Comparison of ENCODE assay signal across 7 mouse cellular contexts in the genomic region with DNA sequence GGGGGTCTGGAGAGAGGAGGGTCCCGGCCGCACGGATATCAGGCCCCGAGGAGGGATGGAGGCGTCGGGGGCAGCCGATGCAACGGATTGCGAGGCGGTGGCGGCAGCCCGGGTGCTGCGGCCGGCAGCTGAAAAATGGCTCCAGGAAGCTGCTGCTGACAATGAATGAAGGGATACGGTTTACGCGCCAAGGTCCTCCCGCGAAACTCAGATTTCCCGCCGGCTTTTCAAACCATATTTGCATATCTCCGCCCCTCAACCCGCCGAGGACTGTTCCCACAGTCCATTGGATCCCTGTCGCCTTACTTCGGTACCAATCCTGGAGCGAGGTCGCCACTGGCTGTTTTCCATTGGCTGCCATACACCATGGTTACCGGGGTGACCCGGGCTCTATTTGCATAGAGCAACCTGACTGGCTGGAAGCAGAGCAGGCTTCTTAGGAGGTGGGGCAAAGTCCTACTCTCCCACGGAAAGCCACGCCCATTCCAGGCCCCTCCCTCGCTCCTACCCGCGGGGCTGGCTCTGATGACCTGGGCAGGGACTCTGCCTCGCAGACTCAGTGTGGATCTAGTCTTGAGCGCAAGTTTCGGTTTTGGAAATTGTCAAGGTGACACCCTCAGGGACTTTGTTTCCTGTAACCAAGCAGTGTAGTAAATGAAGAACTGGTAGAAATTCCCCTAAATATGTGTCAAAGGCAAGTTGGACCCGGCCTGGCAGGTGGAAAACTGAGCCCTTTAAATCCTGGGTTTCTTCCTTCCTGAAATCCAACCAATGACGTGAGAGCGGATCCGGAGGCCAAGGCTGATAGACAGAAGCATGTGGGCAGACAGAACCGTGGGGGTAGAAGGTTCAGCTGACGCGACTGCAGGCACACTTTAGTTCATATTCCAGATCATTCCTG. TPM values are rescaled to one million over a fixed set of nuclear protein-coding genes. Genes with fewer than 3 reads are reported as not detected.
A peak's percentile ranks its signal among the peaks of the same experiment; 100 is the strongest.
DNase-seq lines count a peak whose midpoint lies in the region; ATAC-seq lines count a peak whose summit lies in the region.

A gene (minus strand): TSS at position 209 of the 901 bp plus-strand sequence.

- H3K9me3 ChIP-seq in embryonic facial prominence, embryonic 12.5 days: no peaks in the 10 kb centered on the region
- no peaks in the 10 kb centered on the region for H3K9me3 ChIP-seq in limb, embryonic 11.5 days (ENCODE audit: control insufficient read depth, low read length)
- no peaks in the 10 kb centered on the region for H3K9me3 ChIP-seq in midbrain, embryonic 14.5 days (ENCODE audit: control insufficient read depth, low read length)

- H3K27ac ChIP-seq in embryonic facial prominence, embryonic 12.5 days: peak within 1 kb of the TSS; percentile 98
- H3K27ac ChIP-seq in limb, embryonic 11.5 days (replicated peaks; ENCODE audit: low read depth, low read length): peak within 1 kb of the TSS; percentile 99
- peak within 1 kb of the TSS; percentile 90 for H3K27ac ChIP-seq in midbrain, embryonic 14.5 days (replicated peaks; ENCODE audit: low read depth, low read length)

- DNase-seq in adrenal gland, postnatal 25 days: peak; percentile 97
- peak; percentile 100 for DNase-seq in heart, adult 11 months
- DNase-seq in kidney, adult 18-20 months: peak; percentile 97
- DNase-seq in limb, embryonic 11.5 days (ENCODE audit: low spot score): peak; percentile 97
- DNase-seq in midbrain, embryonic 14.5 days: peak; percentile 99
- DNase-seq in spleen, adult 18-20 months: peak; percentile 95

- peaks cover 18% of the 10 kb centered on the region; the same call in 1 of the 2 replicates for H3K4me1 ChIP-seq in embryonic facial prominence, embryonic 12.5 days
- no peaks in the 10 kb centered on the region for H3K4me1 ChIP-seq in limb, embryonic 11.5 days (ENCODE audit: control insufficient read depth, insufficient read depth, low read length)
- H3K4me1 ChIP-seq in midbrain, embryonic 14.5 days (ENCODE audit: control insufficient read depth, insufficient read depth, low read length): 0 out of 2 replicates have a peak, but pooled peaks cover 3% of the 10 kb centered on the region

- peak within 1 kb of the TSS; percentile 95 for H3K9ac ChIP-seq in embryonic facial prominence, embryonic 12.5 days
- peak within 1 kb of the TSS; percentile 100 for H3K9ac ChIP-seq in limb, embryonic 11.5 days (ENCODE audit: low read length)
- peak within 1 kb of the TSS; percentile 93 for H3K9ac ChIP-seq in midbrain, embryonic 14.5 days (replicated peaks; ENCODE audit: low read length)

- peak; percentile 99 for ATAC-seq in embryonic facial prominence, embryonic 12.5 days (ENCODE audit: insufficient number of reproducible peaks, insufficient read depth, low FRiP score, low TSS enrichment)
- peak; percentile 97 for ATAC-seq in limb, embryonic 11.5 days (ENCODE audit: insufficient number of reproducible peaks, low FRiP score, low TSS enrichment, low read depth)
- ATAC-seq in midbrain, embryonic 14.5 days (ENCODE audit: low FRiP score, low TSS enrichment): peak; percentile 98

- under 1% methylated on average over 45 of the region's 45 CpGs for WGBS in embryonic facial prominence, embryonic 12.5 days
- under 1% methylated on average over 45 of the region's 45 CpGs for WGBS in limb, embryonic 11.5 days
- 0% methylated on average over 45 of the region's 45 CpGs for WGBS in midbrain, embryonic 14.5 days

- H3K27me3 ChIP-seq in embryonic facial prominence, embryonic 12.5 days: no peaks in the 10 kb centered on the region
- no peaks in the 10 kb centered on the region for H3K27me3 ChIP-seq in limb, embryonic 11.5 days (ENCODE audit: control insufficient read depth, insufficient read depth, low read length)
- no peaks in the 10 kb centered on the region for H3K27me3 ChIP-seq in midbrain, embryonic 14.5 days (ENCODE audit: control insufficient read depth, insufficient read depth, low read length)

- peak within 1 kb of the TSS; percentile 72 for H3K4me3 ChIP-seq in embryonic facial prominence, embryonic 12.5 days
- H3K4me3 ChIP-seq in limb, embryonic 11.5 days (ENCODE audit: low read depth, low read length): peak within 1 kb of the TSS; percentile 97
- peak within 1 kb of the TSS; percentile 96 for H3K4me3 ChIP-seq in midbrain, embryonic 14.5 days (replicated peaks; ENCODE audit: low read depth, low read length)

- H3K4me2 ChIP-seq in embryonic facial prominence, embryonic 12.5 days (replicated peaks): peak within 1 kb of the TSS; percentile 71
- H3K4me2 ChIP-seq in limb, embryonic 11.5 days (ENCODE audit: low read depth, severe bottlenecking): peak within 1 kb of the TSS; percentile 78
- peak within 1 kb of the TSS; percentile 99 for H3K4me2 ChIP-seq in midbrain, embryonic 14.5 days (ENCODE audit: low read length)

- no peaks in the 10 kb centered on the region for H3K36me3 ChIP-seq in embryonic facial prominence, embryonic 12.5 days
- H3K36me3 ChIP-seq in limb, embryonic 11.5 days (ENCODE audit: control insufficient read depth, insufficient read depth, low read length): no peaks in the 10 kb centered on the region
- no peaks in the 10 kb centered on the region for H3K36me3 ChIP-seq in midbrain, embryonic 14.5 days (ENCODE audit: control insufficient read depth, insufficient read depth, low read length)

RNA-seq across cellular contexts. Expression of the gene that starts here (rescaled TPM):
- 10.8 and 13.1 TPM in 2 replicates for total RNA-seq in adrenal gland, postnatal 25 days (2021)
- 18.9 and 19.8 TPM in 2 replicates for polyA plus RNA-seq in embryonic facial prominence, embryonic 12.5 days (2016; fragmentation: Nextera tagmentation; extraction: Ambion mirVana)
- 19.0 and 19.6 TPM in 2 replicates for polyA plus RNA-seq in limb, embryonic 11.5 days (2014; fragmentation: Nextera tagmentation; extraction: Ambion mirVana)
- 4.1 and 5.3 TPM in 2 replicates for polyA plus RNA-seq in midbrain, embryonic 14.5 days (2014; fragmentation: Nextera tagmentation; extraction: Ambion mirVana)

Comparison
In these comparisons a context has a peak if more than half of its experiments do, and no peak if none do; other contexts are left out.
1. Peak in every context shown above with its lines: DNase-seq, ATAC-seq, H3K4me3 ChIP-seq and H3K27ac ChIP-seq.